ENCODE assay signal across 19 mouse cellular contexts in the genomic region with DNA sequence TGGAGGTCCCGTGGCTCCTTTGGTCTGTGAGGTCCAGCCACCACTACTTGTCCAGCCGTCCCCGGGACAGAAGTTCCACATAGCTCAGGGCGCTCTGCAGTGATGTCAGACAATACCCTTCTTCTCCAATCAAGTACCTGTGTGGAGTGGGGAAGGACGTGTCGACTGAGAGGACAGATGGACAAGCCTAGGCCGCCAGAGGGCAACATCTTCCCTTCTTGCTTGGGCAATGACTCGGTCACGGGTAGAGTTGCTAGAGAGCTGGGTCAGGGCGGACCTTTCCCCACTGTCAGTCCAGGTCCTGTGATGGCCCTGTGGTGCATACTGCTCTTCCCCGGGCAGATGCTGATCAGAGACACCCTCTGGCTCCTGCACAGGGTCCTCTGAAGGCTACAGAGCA. TPM values are rescaled to one million over a fixed set of nuclear protein-coding genes. Genes with fewer than 3 reads are reported as not detected.
DNase-seq lines count a peak whose midpoint lies in the region; ATAC-seq and TF ChIP-seq lines count a peak whose summit lies in the region.
"Had no signal": no experiment of that assay in that cellular context is flagged by ENCODE, and none has a peak within 500 bp of the region (broad histone marks: within the 10 kb centered on the region; RNA-seq: fewer than 3 reads in every experiment).

No protein-coding gene starts in this region.

- peaks cover 5% of the 10 kb centered on the region; the same call in 1 of the 2 replicates for H3K4me1 ChIP-seq in kidney, adult 2 months (ENCODE audit: control insufficient read depth, insufficient read depth, low read length)
- H3K4me1 ChIP-seq in lung, embryonic 14.5 days (ENCODE audit: insufficient read depth), result no peaks in the 10 kb centered on the region
- H3K4me1 ChIP-seq in bone marrow, adult 2 months (ENCODE audit: control insufficient read depth, insufficient read depth, low read length), result no peaks in the 10 kb centered on the region; the same call in 1 of the 2 replicates
- H3K4me1 ChIP-seq in stomach, postnatal 0 days (replicated peaks; ENCODE audit: control insufficient read depth, insufficient read depth), result no peaks in the 10 kb centered on the region
- H3K4me1 ChIP-seq: forebrain, embryonic 10.5 days; heart, embryonic 10.5 days; lung, embryonic 15.5 days had no signal

- 73% methylated on average over 11 of the region's 11 CpGs for WGBS in kidney, adult 2 months
- WGBS in lung, embryonic 14.5 days, result 67% methylated on average over 11 of the region's 11 CpGs
- 77% methylated on average over 11 of the region's 11 CpGs for WGBS in bone marrow, adult 2 months
- WGBS in stomach, postnatal 0 days, result 68% methylated on average over 11 of the region's 11 CpGs

- no peak for TF ChIP-seq EP300 in stomach, postnatal 0 days (optimal IDR thresholded peaks at IDR 0.05)

- no peaks in the 10 kb centered on the region for H3K9me3 ChIP-seq in lung, embryonic 14.5 days (ENCODE audit: low read depth, low read length)
- no peaks in the 10 kb centered on the region for H3K9me3 ChIP-seq in stomach, postnatal 0 days (ENCODE audit: control insufficient read depth, low read length)
- H3K9me3 ChIP-seq: forebrain, embryonic 10.5 days; heart, embryonic 10.5 days; lung, embryonic 15.5 days; megakaryocyte, embryonic 14.5 days had no signal

- H3K4me3 ChIP-seq in kidney, adult 2 months (ENCODE audit: insufficient read depth, low read depth, low read length), result no peak overlapping the region
- no peak overlapping the region for H3K4me3 ChIP-seq in lung, embryonic 14.5 days (ENCODE audit: low read depth, low read length)
- H3K4me3 ChIP-seq in bone marrow, adult 2 months (replicated peaks; ENCODE audit: control insufficient read depth, low read depth, low read length), result no peak overlapping the region
- H3K4me3 ChIP-seq in stomach, postnatal 0 days (ENCODE audit: low read depth, low read length), result no peak overlapping the region
- H3K4me3 ChIP-seq: forebrain, embryonic 10.5 days; heart, embryonic 10.5 days; lung, embryonic 15.5 days; megakaryocyte, embryonic 14.5 days had no signal

- H3K27me3 ChIP-seq in kidney, adult 2 months (replicated peaks; ENCODE audit: control insufficient read depth, insufficient read depth, low read length), result no peaks in the 10 kb centered on the region
- H3K27me3 ChIP-seq in lung, embryonic 14.5 days (ENCODE audit: insufficient read depth, low read length), result no peaks in the 10 kb centered on the region
- H3K27me3 ChIP-seq in stomach, postnatal 0 days (ENCODE audit: control insufficient read depth, insufficient read depth, low read length), result no peaks in the 10 kb centered on the region
- H3K27me3 ChIP-seq: lung, embryonic 15.5 days had no signal

- DNase-seq in kidney, adult 2 months, result peak; percentile 22
- no peak for DNase-seq in kidney, adult 9 months
- no peak for DNase-seq in lung, embryonic 14.5 days
- no peak for DNase-seq in lung, postnatal 4 days
- no peak for DNase-seq in stomach, postnatal 0 days (ENCODE audit: low spot score)
- no peak for DNase-seq in thymus, postnatal 0 days (ENCODE audit: low spot score)
- DNase-seq: cerebellum, postnatal 25 days; gastrocnemius, postnatal 14 days; heart, postnatal 36 days; layer of hippocampus, postnatal 36 days; left cerebral cortex, postnatal 4 days; right cerebral cortex, postnatal 14 days; thymus, postnatal 4 days had no signal

- H3K4me2 ChIP-seq in lung, embryonic 14.5 days, result no peak overlapping the region
- H3K4me2 ChIP-seq in stomach, postnatal 0 days (replicated peaks; ENCODE audit: low read depth), result no peak overlapping the region
- H3K4me2 ChIP-seq: lung, embryonic 15.5 days had no signal

- no peak overlapping the region for H3K9ac ChIP-seq in lung, embryonic 14.5 days
- H3K9ac ChIP-seq in stomach, postnatal 0 days (ENCODE audit: low read length), result no peak overlapping the region
- H3K9ac ChIP-seq: lung, embryonic 15.5 days had no signal

- TF ChIP-seq POLR2A in kidney, adult 2 months (IDR thresholded peaks at IDR 0.05; ENCODE audit: low read depth, low read length), result no peak
- no peak for TF ChIP-seq POLR2A in bone marrow, adult 2 months (IDR thresholded peaks at IDR 0.05; ENCODE audit: borderline replicate concordance, control insufficient read depth, low read depth, low read length)

- no peak for ATAC-seq in lung, embryonic 14.5 days (ENCODE audit: insufficient read depth)
- no peak for ATAC-seq in stomach, postnatal 0 days (ENCODE audit: low FRiP score, low TSS enrichment)
- ATAC-seq: activated CD4-positive, CD25-positive, alpha-beta regulatory T cell, adult 4 months had no signal

- H3K27ac ChIP-seq in kidney, adult 2 months (ENCODE audit: insufficient read depth, low read depth, low read length), result no peak overlapping the region
- H3K27ac ChIP-seq in lung, embryonic 14.5 days (ENCODE audit: low read depth), result no peak overlapping the region
- no peak overlapping the region for H3K27ac ChIP-seq in bone marrow, adult 2 months (ENCODE audit: control insufficient read depth, insufficient read depth, low read depth, low read length, poor library complexity)
- no peak overlapping the region for H3K27ac ChIP-seq in stomach, postnatal 0 days (replicated peaks)
- H3K27ac ChIP-seq: forebrain, embryonic 10.5 days; heart, embryonic 10.5 days; lung, embryonic 15.5 days had no signal

- peak; percentile 69 for TF ChIP-seq CTCF in kidney, adult 2 months (conservative IDR thresholded peaks at IDR 0.05; ENCODE audit: insufficient read depth, insufficient read length, low read depth, low read length)
- peak; percentile 38; the same call in 1 of the 2 replicates for TF ChIP-seq CTCF in lung, embryonic 14.5 days (IDR thresholded peaks at IDR 0.05; ENCODE audit: low read depth)
- peak; percentile 46 for TF ChIP-seq CTCF in bone marrow, adult 2 months (IDR thresholded peaks at IDR 0.05; ENCODE audit: control insufficient read depth, insufficient read depth, low read length)
- TF ChIP-seq CTCF in stomach, postnatal 0 days (IDR thresholded peaks at IDR 0.05; ENCODE audit: low read depth), result peak; percentile 45

- H3K36me3 ChIP-seq in kidney, adult 2 months (ENCODE audit: control insufficient read depth, insufficient read depth, low read length), result no peaks in the 10 kb centered on the region
- H3K36me3 ChIP-seq in lung, embryonic 14.5 days (ENCODE audit: insufficient read depth), result peaks cover 59% of the 10 kb centered on the region
- H3K36me3 ChIP-seq in stomach, postnatal 0 days (ENCODE audit: control insufficient read depth, insufficient read depth, low read length), result peaks cover 22% of the 10 kb centered on the region

RNA-seq across cellular contexts. Expression of gene Spata2l, which starts 7.0 kb away (rescaled TPM):
- polyA plus RNA-seq in kidney, adult 2 months (2012; rRNA removed), result 14.9 and 16.7 TPM in 2 replicates
- 2.3 and 4.1 TPM in 2 replicates for polyA plus RNA-seq in lung, embryonic 14.5 days (2014; fragmentation: Nextera tagmentation; extraction: Ambion mirVana)
- 2.8 TPM in 1 of 2 replicates, not detected in the other for polyA plus RNA-seq in bone marrow, adult 2 months (2011; ENCODE audit: insufficient read depth, insufficient read length, low replicate concordance, missing spikeins)
- polyA plus RNA-seq in stomach, postnatal 0 days (2015; fragmentation: Nextera tagmentation; extraction: Ambion mirVana), result 3.1 and 3.6 TPM in 2 replicates
- 8.4 and 8.8 TPM in 2 replicates for polyA plus RNA-seq in thymus, postnatal 0 days (2015; fragmentation: Nextera tagmentation; extraction: Ambion mirVana)

RNA-seq across cellular contexts. Expression of gene Zfp276, which starts 10.9 kb away (rescaled TPM):
- polyA plus RNA-seq in kidney, adult 2 months (2012; rRNA removed), result 22.4 and 29.9 TPM in 2 replicates
- polyA plus RNA-seq in lung, embryonic 14.5 days (2014; fragmentation: Nextera tagmentation; extraction: Ambion mirVana), result 19.7 and 26.6 TPM in 2 replicates
- 10.9 and 29.2 TPM in 2 replicates for polyA plus RNA-seq in bone marrow, adult 2 months (2011; ENCODE audit: insufficient read depth, insufficient read length, low replicate concordance, missing spikeins)
- polyA plus RNA-seq in stomach, postnatal 0 days (2015; fragmentation: Nextera tagmentation; extraction: Ambion mirVana), result 7.8 and 8.3 TPM in 2 replicates
- polyA plus RNA-seq in thymus, postnatal 0 days (2015; fragmentation: Nextera tagmentation; extraction: Ambion mirVana), result 15.8 and 18.8 TPM in 2 replicates

RNA-seq across cellular contexts. Expression of gene Vps9d1, which starts 11.1 kb away (rescaled TPM):
- polyA plus RNA-seq in kidney, adult 2 months (2012; rRNA removed), result 42.7 and 79.9 TPM in 2 replicates
- 25.9 and 28.1 TPM in 2 replicates for polyA plus RNA-seq in lung, embryonic 14.5 days (2014; fragmentation: Nextera tagmentation; extraction: Ambion mirVana)
- 12.4 and 30.1 TPM in 2 replicates for polyA plus RNA-seq in bone marrow, adult 2 months (2011; ENCODE audit: insufficient read depth, insufficient read length, low replicate concordance, missing spikeins)
- polyA plus RNA-seq in stomach, postnatal 0 days (2015; fragmentation: Nextera tagmentation; extraction: Ambion mirVana), result 10.3 and 11.2 TPM in 2 replicates
- 11.5 and 12.0 TPM in 2 replicates for polyA plus RNA-seq in thymus, postnatal 0 days (2015; fragmentation: Nextera tagmentation; extraction: Ambion mirVana)

RNA-seq across cellular contexts. Expression of gene Cdk10, which starts 18.4 kb away (rescaled TPM):
- 53.3 and 53.7 TPM in 2 replicates for polyA plus RNA-seq in kidney, adult 2 months (2012; rRNA removed)
- 33.2 and 36.3 TPM in 2 replicates for polyA plus RNA-seq in lung, embryonic 14.5 days (2014; fragmentation: Nextera tagmentation; extraction: Ambion mirVana)
- polyA plus RNA-seq in bone marrow, adult 2 months (2011; ENCODE audit: insufficient read depth, insufficient read length, low replicate concordance, missing spikeins), result 32.1 and 71.7 TPM in 2 replicates
- polyA plus RNA-seq in stomach, postnatal 0 days (2015; fragmentation: Nextera tagmentation; extraction: Ambion mirVana), result 16.1 and 16.7 TPM in 2 replicates
- polyA plus RNA-seq in thymus, postnatal 0 days (2015; fragmentation: Nextera tagmentation; extraction: Ambion mirVana), result 18.3 and 18.6 TPM in 2 replicates

RNA-seq across cellular contexts. Expression of gene Spata33, which starts 30.4 kb away (rescaled TPM):
- polyA plus RNA-seq in kidney, adult 2 months (2012; rRNA removed), result 3.5 and 4.6 TPM in 2 replicates
- polyA plus RNA-seq in lung, embryonic 14.5 days (2014; fragmentation: Nextera tagmentation; extraction: Ambion mirVana), result 3.1 and 4.8 TPM in 2 replicates
- polyA plus RNA-seq in bone marrow, adult 2 months (2011; ENCODE audit: insufficient read depth, insufficient read length, low replicate concordance, missing spikeins), result 0.62 TPM in 1 of 2 replicates, not detected in the other
- polyA plus RNA-seq in stomach, postnatal 0 days (2015; fragmentation: Nextera tagmentation; extraction: Ambion mirVana), result 0.91 and 0.94 TPM in 2 replicates
- 1.0 and 2.2 TPM in 2 replicates for polyA plus RNA-seq in thymus, postnatal 0 days (2015; fragmentation: Nextera tagmentation; extraction: Ambion mirVana)
- polyA plus RNA-seq: activated CD4-positive, CD25-positive, alpha-beta regulatory T cell, adult 4 months had no signal
